Mouse (Mus musculus) small intestine, adult 2 months (tissue): ENCODE data around the gene Rad52.

Source experiments
- CTCF ChIP-seq: fragments of 200-500 bp; IDR thresholded peaks from 2 replicates; pipeline ENCODE4 v1.5.1; 2012; ENCODE audit warnings: low read depth, mild to moderate bottlenecking, control low read depth, inconsistent platforms, low read length, moderate library complexity, mixed read lengths; ENCODE audit not compliant: insufficient replicate concordance, insufficient read length; ENCODE audit errors: extremely low read depth
- POLR2A ChIP-seq: fragments of 200-500 bp; IDR thresholded peaks from 2 replicates; pipeline ENCODE4 v1.6.1; 2012; ENCODE audit warnings: low read depth, mild to moderate bottlenecking, control low read depth, inconsistent platforms, low read length, moderate library complexity

DNA sequence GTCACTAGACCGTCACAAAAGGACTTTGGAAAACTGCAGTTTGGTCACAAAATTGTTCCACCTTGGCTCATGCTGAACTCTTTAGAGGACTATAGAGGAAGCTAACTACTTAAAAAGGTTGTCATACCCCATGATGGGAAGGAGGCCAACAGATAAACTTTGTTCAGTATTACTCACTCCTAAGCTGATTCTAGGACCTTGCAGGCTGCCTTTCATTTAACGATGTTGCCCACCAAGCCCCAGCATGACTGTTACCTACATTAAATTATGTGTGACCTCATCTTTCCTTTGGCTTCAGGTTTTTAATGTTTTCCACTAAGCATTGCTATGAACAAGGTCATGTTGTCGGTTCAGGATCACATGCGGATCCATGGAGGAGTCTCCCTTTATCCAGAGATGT is 20.0 kb downstream of the Rad52 start:
- TF ChIP-seq POLR2A, result no peak
- no peak for TF ChIP-seq CTCF
